Mouse (Mus musculus) left cerebral cortex, postnatal 36 days (tissue): ENCODE results near the gene Rbpjl. TPM values are rescaled to one million over a fixed set of nuclear protein-coding genes. Genes with fewer than 3 reads are reported as not detected.
A peak's percentile ranks its signal among the peaks of the same experiment; 100 is the strongest.

Experiments
- DNase-seq, 2 experiments: peaks; one replicate each; pipeline ENCODE4 v3.0.0; 2021 to 2022; ENCODE audit warnings: low spot score in 2 of 2, mixed read lengths in 1 of 2
- intact Hi-C: fragments of 180-260 bp; cut with DNase I; formaldehyde crosslinking; loops from one replicate; pipeline ENCODE4 v1.15.1; 2025
- total RNA-seq, 2 experiments: library from RNA; stranded (reverse); gene quantifications; 2 replicates each; pipeline ENCODE4 v1.2.3; 2021

Rbpjl gene
- under 1 TPM; 0.30 to 0.34 TPM for total RNA-seq

DNA sequence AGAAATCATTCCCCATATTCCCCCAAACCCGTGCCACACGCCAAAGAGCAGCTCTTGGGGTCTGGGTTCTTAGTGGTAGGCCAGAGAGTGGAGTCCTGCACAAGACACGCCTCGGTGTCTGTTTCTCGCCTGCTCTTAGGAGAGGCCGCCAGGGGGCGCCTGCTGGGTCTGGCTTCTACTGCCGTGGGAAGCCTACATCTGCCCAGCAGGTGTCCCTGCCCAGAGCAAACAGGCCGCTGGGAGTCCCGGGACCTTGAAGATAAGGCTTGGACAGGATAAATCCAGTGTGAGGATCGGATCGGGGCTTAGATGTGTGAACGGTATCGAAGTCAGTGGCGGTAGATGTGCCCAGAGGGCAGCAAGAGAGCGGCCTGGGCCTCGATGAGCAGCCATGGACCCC, at the start of gene Rbpjl:
TSS of gene Rbpjl (plus strand) at position 236 of the 400 bp plus-strand sequence.
- intact Hi-C loops = loop anchor here (2.0 kb wide), 1 partner anchor 14 kb away; the partner anchor contains the start of gene Slpi
- DNase-seq = peak; percentile 46 to 47

- intact Hi-C loops = no loop called here
- DNase-seq = no peak
Observed at GRCm38 (mm10) chr2:164353356-164353755, 49.6 kb upstream of the Rbpjl start.

DNA sequence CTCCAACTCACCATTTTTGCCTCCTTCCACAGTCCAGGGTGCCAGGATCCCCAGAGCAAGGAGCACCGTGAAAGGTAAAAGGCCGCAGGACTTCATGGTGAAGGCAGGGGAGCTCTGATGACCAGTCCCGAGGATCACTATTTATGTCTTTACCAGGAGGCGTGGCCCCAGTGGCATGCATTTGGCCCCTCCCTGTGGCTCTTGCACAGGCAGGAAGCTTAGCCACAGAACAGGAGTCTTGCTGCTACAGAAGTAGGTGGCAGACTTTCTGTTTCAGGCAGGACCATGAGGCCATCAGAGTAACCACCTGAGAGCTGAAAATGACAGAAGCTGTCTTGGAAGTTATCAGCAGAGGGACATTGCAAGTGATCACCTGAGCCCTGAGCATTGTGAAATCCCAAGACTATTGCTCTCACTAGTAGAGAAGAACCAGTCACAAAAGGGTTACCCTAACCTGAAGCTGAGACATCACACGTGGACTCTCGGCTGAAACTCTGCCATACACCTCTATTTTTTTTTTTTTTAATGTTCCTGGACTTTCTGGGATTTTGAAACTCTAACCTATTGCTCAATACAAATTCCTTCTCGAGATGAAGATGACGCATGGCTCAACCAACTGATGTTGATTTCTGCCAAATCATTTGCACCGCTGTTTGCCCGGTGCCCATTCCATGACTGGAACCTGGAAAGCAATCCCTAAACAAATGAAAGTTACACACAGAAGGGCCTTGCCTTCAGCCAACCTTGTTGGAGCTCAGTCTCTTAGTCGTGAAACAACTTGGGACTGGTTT, 46.6 kb upstream of the Rbpjl start:
- DNase-seq = no peak
- intact Hi-C loops = no loop called here

DNA sequence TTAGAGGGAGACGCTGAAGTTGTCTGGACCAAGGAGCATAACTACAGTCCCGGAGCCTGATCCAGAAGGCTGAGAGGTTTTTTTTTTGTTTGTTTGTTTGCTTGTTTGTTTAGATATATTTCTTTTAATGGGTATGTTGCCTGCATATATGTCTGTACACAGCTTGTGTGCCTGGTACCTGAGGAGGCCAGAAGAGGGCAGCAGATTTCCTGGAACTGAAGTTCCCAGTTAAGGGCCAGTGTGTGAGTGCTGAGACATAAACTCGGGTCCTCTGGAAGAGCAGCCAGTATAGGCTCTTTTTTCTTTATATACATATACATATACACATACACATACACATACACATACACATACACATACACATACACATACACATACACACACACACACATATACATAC, 44.6 kb upstream of the Rbpjl start:
- intact Hi-C loops = no loop called here
- no peak for DNase-seq

GRCm38 (mm10) chr2:164359031-164359430, 43.9 kb upstream of the Rbpjl start:
- intact Hi-C loops = no loop called here
- DNase-seq = no peak

DNA sequence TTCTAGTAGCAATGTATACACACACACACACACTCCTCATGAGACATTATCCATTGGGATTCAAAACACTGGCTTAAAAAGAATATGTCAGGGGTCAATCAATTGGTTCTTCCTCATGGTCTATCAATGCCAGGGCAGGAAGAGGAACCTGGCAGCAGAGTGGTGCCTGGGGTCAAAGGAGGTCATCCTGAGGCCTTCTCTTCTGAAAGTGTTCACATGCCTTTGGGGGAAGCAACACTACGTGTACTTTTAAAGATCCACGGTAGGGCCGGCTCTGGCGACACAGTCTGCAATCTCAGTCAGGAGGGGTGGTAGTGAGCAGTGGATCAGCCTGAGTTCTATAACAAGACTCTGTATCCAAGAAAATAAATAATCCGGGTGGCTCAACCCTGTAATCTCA, 43.3 kb upstream of the Rbpjl start:
- intact Hi-C loops = no loop called here
- no peak for DNase-seq

GRCm38 (mm10) chr2:164360974-164361657, 41.8 kb upstream of the Rbpjl start:
- intact Hi-C loops = no loop called here
- no peak for DNase-seq

DNA sequence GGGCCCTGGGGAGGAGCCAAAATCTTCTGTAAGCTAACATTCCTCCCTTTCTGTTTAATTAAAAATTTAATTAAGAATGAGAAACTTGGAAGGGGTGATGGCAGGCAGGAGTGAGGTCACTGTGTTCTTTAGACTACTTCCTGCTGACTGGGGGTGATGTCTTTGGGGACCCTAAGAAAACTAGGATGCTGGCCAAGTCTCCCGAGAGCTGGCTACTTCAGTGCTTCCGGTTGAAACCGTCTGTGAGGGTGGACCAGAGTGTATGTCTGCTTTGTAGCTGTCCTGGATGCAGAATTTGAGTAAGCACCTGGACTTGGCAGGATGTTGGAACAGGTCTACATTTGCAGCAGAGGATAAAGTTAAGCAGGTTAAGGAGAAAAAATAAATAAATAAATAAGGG, 36.0 kb upstream of the Rbpjl start:
- no peak for DNase-seq
- intact Hi-C loops = no loop called here

DNA sequence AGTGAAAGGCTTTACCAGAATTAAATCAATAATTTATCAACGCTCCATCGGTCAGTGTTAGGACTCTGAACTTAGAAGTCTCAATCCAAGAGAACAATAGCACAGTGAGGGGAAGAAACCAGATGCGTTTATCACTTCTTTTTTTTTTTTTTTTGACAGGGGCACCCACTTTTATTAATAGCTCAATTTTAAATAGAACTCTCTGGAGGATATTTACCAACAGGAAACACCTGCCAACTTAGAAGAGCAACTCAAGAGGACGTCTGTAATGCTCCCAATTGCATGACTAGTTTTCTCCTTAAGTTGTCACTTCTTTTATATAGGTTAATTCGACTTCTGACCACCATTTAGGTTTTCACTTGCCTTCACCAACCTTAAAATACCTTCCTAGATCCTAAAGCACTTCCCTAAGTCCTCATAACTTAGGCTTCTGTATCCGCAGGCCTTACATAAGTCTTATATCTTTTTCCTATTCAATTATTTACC, 34.3 kb upstream of the Rbpjl start:
- intact Hi-C loops = no loop called here

GRCm38 (mm10) chr2:164371371-164371770, 31.6 kb upstream of the Rbpjl start:
- DNase-seq = no peak
- intact Hi-C loops = no loop called here

More for the DNA sequence above, 34.3 kb upstream of the Rbpjl start:
- DNase-seq = no peak

DNA sequence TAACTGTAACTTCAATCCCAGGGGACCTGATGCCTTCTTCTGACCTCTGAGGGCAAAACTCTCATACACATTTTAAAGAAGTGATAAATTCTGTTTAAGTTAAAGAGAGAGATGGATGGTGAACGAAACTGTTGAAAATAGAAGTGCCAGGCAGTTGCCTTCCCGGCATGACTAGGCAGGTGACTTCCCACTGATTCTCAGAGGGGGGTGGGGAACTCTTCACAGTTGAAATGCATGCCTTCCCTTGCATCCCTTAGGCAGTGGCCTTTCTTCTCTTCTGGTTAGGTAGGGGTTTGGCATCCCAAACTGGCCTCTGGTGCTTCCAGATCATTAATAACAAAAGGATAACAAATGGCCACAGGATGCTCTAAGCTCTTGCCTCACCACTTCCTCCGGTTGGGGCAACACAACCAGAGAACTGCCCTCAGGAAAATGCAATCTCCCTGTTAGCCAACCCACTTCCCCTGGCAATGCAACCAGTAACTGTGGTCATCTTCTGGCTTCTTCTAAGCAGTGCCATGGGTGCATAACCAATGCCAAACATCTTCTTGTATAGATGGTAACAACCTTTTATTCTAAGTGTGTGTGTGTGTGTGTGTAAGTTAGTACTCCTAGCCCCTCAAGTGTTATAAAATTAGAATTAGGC, 30.4 kb upstream of the Rbpjl start:
- DNase-seq = no peak
- intact Hi-C loops = no loop called here

DNA sequence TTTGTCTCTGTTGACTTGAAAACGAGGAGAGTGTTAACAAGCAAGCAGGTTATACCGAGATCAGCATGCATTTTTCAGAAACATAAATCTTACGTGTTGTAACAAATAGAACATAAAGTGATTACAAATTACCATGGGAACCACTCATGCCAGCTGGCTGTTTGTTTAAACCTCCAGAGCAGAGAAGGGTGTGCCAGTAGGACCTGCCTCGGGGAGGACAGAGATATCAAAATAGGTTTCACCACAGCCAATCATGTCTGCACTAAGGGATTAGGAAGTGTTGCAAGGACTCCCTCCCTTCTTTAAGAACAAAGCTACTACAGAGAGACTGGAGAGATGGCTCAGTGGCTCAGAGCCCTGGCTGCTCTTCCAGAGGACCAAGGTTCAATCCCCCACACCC, 29.8 kb upstream of the Rbpjl start:
- intact Hi-C loops = no loop called here
- no peak for DNase-seq

- intact Hi-C loops = no loop called here
- no peak for DNase-seq
Observed at GRCm38 (mm10) chr2:164377478-164378426, 25.2 kb upstream of the Rbpjl start.

- intact Hi-C loops = loop anchor here (10.0 kb wide), 1 partner anchor 197 kb away; the partner anchor contains the start of gene Wfdc5
Observed at GRCm38 (mm10) chr2:164381726-164382125, 21.2 kb upstream of the Rbpjl start.

DNA sequence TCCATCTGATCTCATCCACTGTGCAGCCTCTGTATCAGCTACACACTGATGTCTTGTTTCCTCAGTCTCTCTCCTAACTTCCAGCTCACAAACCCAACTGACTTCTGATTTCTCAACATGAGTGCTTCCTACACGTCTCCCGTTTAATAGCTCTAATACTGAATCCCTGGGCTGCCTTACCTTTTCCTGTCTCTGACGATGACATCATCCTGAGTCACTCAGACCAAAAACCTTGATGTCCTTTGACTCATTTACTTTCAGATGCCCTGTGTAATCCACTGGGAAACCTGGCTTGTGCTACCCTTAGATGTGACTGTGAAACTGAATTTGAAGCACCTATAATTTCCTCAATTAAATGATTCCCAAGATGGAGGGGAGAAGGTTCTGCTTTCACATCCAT, 20.0 kb upstream of the Rbpjl start:
- intact Hi-C loops = loop anchor here (10.0 kb wide), 1 partner anchor 198 kb away; the partner anchor contains the start of gene Wfdc5
- no peak for DNase-seq

More at GRCm38 (mm10) chr2:164381726-164382125, 21.2 kb upstream of the Rbpjl start:
- no peak for DNase-seq

DNA sequence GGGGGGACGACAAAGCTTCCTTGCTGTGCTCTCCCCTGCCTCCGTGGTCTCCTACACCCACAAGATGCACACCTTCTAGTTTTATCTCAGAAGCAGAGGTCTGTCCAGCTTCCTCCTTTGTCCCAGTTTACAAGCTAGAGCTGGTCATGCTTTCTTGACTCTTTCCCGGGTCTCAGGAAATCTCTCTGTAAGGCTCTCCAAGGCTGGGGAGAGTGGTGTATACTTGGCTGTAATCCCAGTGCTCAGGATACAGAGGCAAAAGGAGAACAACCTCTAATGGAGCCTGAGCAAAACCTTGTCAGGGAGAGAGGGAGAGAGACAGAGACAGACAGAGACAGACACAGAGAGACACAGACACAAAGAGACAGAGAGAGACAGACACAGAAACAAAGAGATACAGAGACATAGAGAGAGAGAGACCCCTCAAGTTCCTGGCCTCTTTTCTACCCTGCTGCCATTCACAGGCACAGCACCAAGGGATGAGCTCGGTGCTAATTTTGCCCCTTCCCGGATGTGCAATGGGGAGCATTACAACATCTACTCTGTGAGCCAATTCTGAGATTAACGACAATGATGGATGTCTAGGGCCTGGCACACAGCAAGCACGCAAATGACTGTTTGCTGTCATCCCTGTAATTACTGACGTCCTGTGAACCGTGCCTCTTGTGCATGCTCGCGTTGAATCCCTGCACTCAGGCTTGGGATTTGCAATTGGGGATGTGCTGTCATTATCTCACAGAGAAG, 19.1 kb upstream of the Rbpjl start:
- DNase-seq = no peak
- intact Hi-C loops = loop anchor here (10.0 kb wide), 1 partner anchor 199 kb away; the partner anchor contains the start of gene Wfdc5

- intact Hi-C loops = loop anchor here (5.0 to 10.0 kb wide), 3 partner anchors 201 to 284 kb away; partner anchors contain the start of gene Wfdc5
- no peak for DNase-seq
Observed at GRCm38 (mm10) chr2:164385927-164386763, 16.8 kb upstream of the Rbpjl start.
